Mouse (Mus musculus): Measurements from ENCODE around the gene AW549877. TPM values are rescaled to one million over a fixed set of nuclear protein-coding genes. Genes with fewer than 3 reads are reported as not detected.

Gene AW549877
- polyA plus RNA-seq, 1 experiment from 2014 or later: 31.6 TPM

GRCm38 (mm10) chr15:3979061-3979848 lies 16.3 kb downstream of the AW549877 start, which contains the start of gene Fbxo4:
Gene Fbxo4 (minus strand): TSS chr15:3979573.
- H3K4me3 ChIP-seq (replicated peaks): peak within 1 kb of the TSS; percentile 67
- no peaks in the 10 kb centered on the region for H3K27me3 ChIP-seq (replicated peaks)
- WGBS: 1% methylated on average over 61 of the region's 61 CpGs
- ATAC-seq: peak; percentile 97
- H3K9ac ChIP-seq: peak within 1 kb of the TSS; percentile 91
- H3K36me3 ChIP-seq: 0 out of 2 replicates have a peak, but pooled peaks cover 4% of the 10 kb centered on the region
- no peaks in the 10 kb centered on the region for H3K4me1 ChIP-seq (replicated peaks)
- peak within 1 kb of the TSS; percentile 78 for H3K4me2 ChIP-seq (replicated peaks)
- peak within 1 kb of the TSS; percentile 97 for H3K27ac ChIP-seq
- H3K9me3 ChIP-seq: no peaks in the 10 kb centered on the region

- no peak overlapping the region for H3K27ac ChIP-seq
Observed at GRCm38 (mm10) chr15:3978279-3978678, 17.3 kb downstream of the AW549877 start.

GRCm38 (mm10) chr15:3973300-3973699 lies 22.2 kb downstream of the AW549877 start:
- Histone ChIP-seq H3K36me3 (no peaks in the 10 kb centered on the region), H3K9ac (no peak overlapping the region), H3K4me1 (replicated peaks) (no peaks in the 10 kb centered on the region), H3K4me2 (replicated peaks) (no peak overlapping the region), H3K9me3 (no peaks in the 10 kb centered on the region), H3K27ac (no peak overlapping the region), H3K4me3 (replicated peaks) (no peak overlapping the region), H3K27me3 (replicated peaks) (no peaks in the 10 kb centered on the region)
- WGBS: 91% methylated on average over 3 of the region's 3 CpGs
- no peak for ATAC-seq

More at GRCm38 (mm10) chr15:3978279-3978678, 17.3 kb downstream of the AW549877 start:
- Histone ChIP-seq H3K36me3 (no peaks in the 10 kb centered on the region), H3K27me3 (replicated peaks) (no peaks in the 10 kb centered on the region), H3K4me1 (replicated peaks) (no peaks in the 10 kb centered on the region), H3K9me3 (no peaks in the 10 kb centered on the region), H3K9ac (no peak overlapping the region), H3K4me3 (replicated peaks) (no peak overlapping the region), H3K4me2 (replicated peaks) (0 out of 2 replicates have a peak overlapping the region, but pooled peaks have one; percentile 78)
- no peak for ATAC-seq
- WGBS: 94% methylated on average over 2 of the region's 2 CpGs

- Histone ChIP-seq H3K4me1 (replicated peaks) (no peaks in the 10 kb centered on the region), H3K9me3 (no peaks in the 10 kb centered on the region), H3K27me3 (replicated peaks) (no peaks in the 10 kb centered on the region), H3K27ac (peak overlapping the region; percentile 54; the same call in 1 of the 2 replicates), H3K36me3 (no peaks in the 10 kb centered on the region), H3K4me3 (replicated peaks) (no peak overlapping the region), H3K9ac (no peak overlapping the region), H3K4me2 (replicated peaks) (no peak overlapping the region)
- 87% methylated on average over 6 of the region's 6 CpGs for WGBS
- ATAC-seq: peak; percentile 53
Observed at GRCm38 (mm10) chr15:3970193-3970592, 25.4 kb downstream of the AW549877 start.

- no peaks in the 10 kb centered on the region for H3K27me3 ChIP-seq (replicated peaks)
- no peak overlapping the region for H3K9ac ChIP-seq
- H3K4me2 ChIP-seq (replicated peaks): no peak overlapping the region
- no peaks in the 10 kb centered on the region for H3K36me3 ChIP-seq
- H3K27ac ChIP-seq: peak overlapping the region; percentile 54; the same call in 1 of the 2 replicates
- ATAC-seq: peak; percentile 93
- H3K9me3 ChIP-seq: no peaks in the 10 kb centered on the region
- no peaks in the 10 kb centered on the region for H3K4me1 ChIP-seq (replicated peaks)
- 72% methylated on average over 14 of the region's 14 CpGs for WGBS
- H3K4me3 ChIP-seq (replicated peaks): no peak overlapping the region
Observed at GRCm38 (mm10) chr15:3969743-3970142, 25.8 kb downstream of the AW549877 start.

GRCm38 (mm10) chr15:3962251-3962650 lies 33.3 kb downstream of the AW549877 start:
- no peak for ATAC-seq
- WGBS: 84% methylated on average over 8 of the region's 8 CpGs
- Histone ChIP-seq H3K9me3 (no peaks in the 10 kb centered on the region), H3K4me2 (replicated peaks) (no peak overlapping the region), H3K4me1 (replicated peaks) (no peaks in the 10 kb centered on the region), H3K27ac (no peak overlapping the region), H3K4me3 (replicated peaks) (no peak overlapping the region), H3K9ac (no peak overlapping the region), H3K36me3 (no peaks in the 10 kb centered on the region), H3K27me3 (replicated peaks) (no peaks in the 10 kb centered on the region)

- Histone ChIP-seq H3K4me1 (replicated peaks) (no peaks in the 10 kb centered on the region), H3K4me2 (replicated peaks) (no peak overlapping the region), H3K9me3 (no peaks in the 10 kb centered on the region), H3K4me3 (replicated peaks) (no peak overlapping the region), H3K36me3 (no peaks in the 10 kb centered on the region), H3K9ac (no peak overlapping the region), H3K27ac (no peak overlapping the region), H3K27me3 (replicated peaks) (no peaks in the 10 kb centered on the region)
- no peak for ATAC-seq
- WGBS: 58% methylated on average over 1 of the region's 1 CpGs
Observed at GRCm38 (mm10) chr15:3960094-3960493, 35.5 kb downstream of the AW549877 start.

- no peaks in the 10 kb centered on the region for H3K4me1 ChIP-seq (replicated peaks)
- H3K36me3 ChIP-seq: no peaks in the 10 kb centered on the region
- H3K9ac ChIP-seq: no peak overlapping the region
- 0 out of 2 replicates have a peak, but pooled peaks have one; percentile 23 for ATAC-seq
- 28% methylated on average over 4 of the region's 4 CpGs for WGBS
- H3K4me3 ChIP-seq (replicated peaks): no peak overlapping the region
- no peaks in the 10 kb centered on the region for H3K27me3 ChIP-seq (replicated peaks)
- H3K9me3 ChIP-seq: no peaks in the 10 kb centered on the region
- H3K4me2 ChIP-seq (replicated peaks): no peak overlapping the region
- no peak overlapping the region for H3K27ac ChIP-seq
Observed at GRCm38 (mm10) chr15:3957982-3958381, 37.6 kb downstream of the AW549877 start.

- H3K4me1 ChIP-seq (replicated peaks): no peaks in the 10 kb centered on the region
- H3K9ac ChIP-seq: no peak overlapping the region
- WGBS: 90% methylated on average over 2 of the region's 2 CpGs
- no peak overlapping the region for H3K4me3 ChIP-seq (replicated peaks)
- H3K4me2 ChIP-seq (replicated peaks): no peak overlapping the region
- ATAC-seq: no peak
- H3K36me3 ChIP-seq: no peaks in the 10 kb centered on the region
- H3K27ac ChIP-seq: no peak overlapping the region
- H3K27me3 ChIP-seq (replicated peaks): no peaks in the 10 kb centered on the region
- no peaks in the 10 kb centered on the region for H3K9me3 ChIP-seq
Observed at GRCm38 (mm10) chr15:3954971-3955370, 40.6 kb downstream of the AW549877 start.

- no peaks in the 10 kb centered on the region for H3K36me3 ChIP-seq
- H3K4me1 ChIP-seq (replicated peaks): no peaks in the 10 kb centered on the region
- H3K9me3 ChIP-seq: no peaks in the 10 kb centered on the region
- ATAC-seq: no peak
- no peaks in the 10 kb centered on the region for H3K27me3 ChIP-seq (replicated peaks)
- H3K4me3 ChIP-seq (replicated peaks): no peak overlapping the region
- H3K4me2 ChIP-seq (replicated peaks): no peak overlapping the region
- 86% methylated on average over 2 of the region's 2 CpGs for WGBS
- H3K27ac ChIP-seq: no peak overlapping the region
- H3K9ac ChIP-seq: no peak overlapping the region
Observed at GRCm38 (mm10) chr15:3938132-3938531, 57.4 kb downstream of the AW549877 start.

- Histone ChIP-seq H3K4me3 (replicated peaks) (no peak overlapping the region), H3K36me3 (no peaks in the 10 kb centered on the region), H3K9me3 (no peaks in the 10 kb centered on the region), H3K27ac (no peak overlapping the region), H3K4me2 (replicated peaks) (no peak overlapping the region), H3K27me3 (replicated peaks) (no peaks in the 10 kb centered on the region), H3K4me1 (replicated peaks) (no peaks in the 10 kb centered on the region), H3K9ac (no peak overlapping the region)
- ATAC-seq: no peak
- 87% methylated on average over 3 of the region's 3 CpGs for WGBS
Observed at GRCm38 (mm10) chr15:3936056-3936455, 59.5 kb downstream of the AW549877 start.

GRCm38 (mm10) chr15:3933466-3933865 lies 62.1 kb downstream of the AW549877 start:
- no peak for ATAC-seq
- Histone ChIP-seq H3K27ac (no peak overlapping the region), H3K9me3 (no peaks in the 10 kb centered on the region), H3K4me1 (replicated peaks) (no peaks in the 10 kb centered on the region), H3K9ac (no peak overlapping the region), H3K27me3 (replicated peaks) (no peaks in the 10 kb centered on the region), H3K4me3 (replicated peaks) (no peak overlapping the region), H3K36me3 (no peaks in the 10 kb centered on the region), H3K4me2 (replicated peaks) (no peak overlapping the region)
- 89% methylated on average over 4 of the region's 4 CpGs for WGBS
